Mouse (Mus musculus): ENCODE measurements at regions not wholly inside any gene's neighbourhood (a gene's known extent, or its start where the extent isn't known, plus 50 kb on each side); places are given as distances from the start of the nearest gene placed in this dataset.

DNA sequence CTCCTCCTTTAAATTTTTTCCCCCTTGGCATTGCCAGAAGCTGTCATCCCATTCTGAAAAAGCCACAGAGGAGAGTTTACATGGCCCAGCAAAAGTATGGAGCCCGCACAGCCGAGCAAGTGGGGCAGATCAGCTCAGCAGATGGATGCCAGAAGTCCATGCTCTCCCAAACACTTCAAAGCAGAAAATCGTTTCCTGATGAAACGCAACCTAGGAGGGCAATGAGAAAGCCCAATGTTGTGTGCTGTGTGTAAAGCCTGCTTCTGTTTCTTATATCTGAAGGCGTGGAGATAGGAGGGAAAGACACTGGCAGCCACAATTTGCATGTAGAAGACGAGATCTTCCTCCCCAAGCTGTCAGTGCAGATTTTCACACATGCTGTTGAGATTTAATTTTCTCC, 92.4 kb upstream of the Stt3b start:
- TF ChIP-seq CTCF (IDR thresholded peaks at IDR 0.05; ENCODE audit: borderline replicate concordance, extremely low read depth, insufficient read depth, insufficient read length), result no peak
- no peak for TF ChIP-seq POLR2A (IDR thresholded peaks at IDR 0.05; ENCODE audit: borderline replicate concordance, extremely low read depth, insufficient read depth, insufficient read length, poor library complexity, severe bottlenecking)
